Mouse (Mus musculus) limb, embryonic 14.5 days (tissue): Measurements from ENCODE around the gene Gm20388. TPM values are rescaled to one million over a fixed set of nuclear protein-coding genes. Genes with fewer than 3 reads are reported as not detected.

Source experiments
- ATAC-seq: fragments of 200-750 bp; cut with Nextera tagmentation; 2 replicates; pipeline ENCODE4 v1.8.0; 2017; ENCODE audit warnings: low read depth, moderate number of reproducible peaks, moderate TSS enrichment; ENCODE audit not compliant: low FRiP score
- DNase-seq: peaks from one replicate; pipeline ENCODE4 v3.0.0-alpha.2; 2015; ENCODE audit warnings: low spot score
- H3K27ac ChIP-seq: fragments of 300-500 bp; sonication (generic); replicated peaks from 2 replicates; pipeline ENCODE4 v1.5.1; 2014; ENCODE audit warnings: low read depth, mild to moderate bottlenecking, low read length, moderate library complexity, mixed read lengths
- H3K27me3 ChIP-seq: fragments of 300-500 bp; sonication (generic); 2 replicates; pipeline ENCODE4 v1.6.1; 2014; ENCODE audit warnings: low read length, mixed read lengths; ENCODE audit not compliant: control insufficient read depth, insufficient read depth
- H3K36me3 ChIP-seq: fragments of 300-500 bp; sonication (generic); 2 replicates; pipeline ENCODE4 v1.6.1; 2014; ENCODE audit warnings: mild to moderate bottlenecking, low read length, moderate library complexity, mixed read lengths; ENCODE audit not compliant: control insufficient read depth, insufficient read depth
- H3K4me1 ChIP-seq: fragments of 300-500 bp; sonication (generic); 2 replicates; pipeline ENCODE4 v1.6.1; 2014; ENCODE audit warnings: antibody characterized with exemption, low read length, mixed read lengths; ENCODE audit not compliant: control insufficient read depth, insufficient read depth
- H3K4me2 ChIP-seq: fragments of 300-500 bp; sonication (generic); replicated peaks from 2 replicates; pipeline ENCODE4 v1.6.1; 2014; ENCODE audit warnings: low read depth, mild to moderate bottlenecking, low read length, moderate library complexity; ENCODE audit not compliant: severe bottlenecking
- H3K4me3 ChIP-seq: fragments of 300-500 bp; sonication (generic); replicated peaks from 2 replicates; pipeline ENCODE4 v1.5.1; 2014; ENCODE audit warnings: low read length
- H3K9ac ChIP-seq: fragments of 300-500 bp; sonication (generic); 2 replicates; pipeline ENCODE4 v1.6.1; 2014; ENCODE audit warnings: mild to moderate bottlenecking, low read depth, low read length, moderate library complexity; ENCODE audit not compliant: severe bottlenecking
- H3K9me3 ChIP-seq: fragments of 300-500 bp; sonication (generic); 2 replicates; pipeline ENCODE4 v1.6.1; 2016; ENCODE audit warnings: low read length; ENCODE audit not compliant: control insufficient read depth
- POLR2A ChIP-seq: fragments of 200-500 bp; IDR thresholded peaks from 2 replicates; pipeline ENCODE4 v1.8.0; 2012; ENCODE audit warnings: inconsistent platforms, mild to moderate bottlenecking, moderate library complexity, borderline replicate concordance; ENCODE audit not compliant: insufficient read depth, insufficient read length; ENCODE audit errors: extremely low read depth
- WGBS: fragments of 180-500 bp; shearing (Covaris S2); extraction: QIAGEN DNeasy Blood & Tissue Kit; methylation state at CpG from one replicate; pipeline ENCODE4 v1.1.7; 2014; 5-methylcytosine and 5-hydroxymethylcytosine counted together
- polyA plus RNA-seq, 2 experiments: library from polyadenylated mRNA; depleted of rRNA in 1 of 2; stranded (reverse) in 1 of 2; unstranded in 1 of 2; fragments of >200 nt; fragmentation: Nextera tagmentation in 1 of 2; extraction: Ambion mirVana in 1 of 2; gene quantifications; 2 replicates each; pipeline versions ENCODE4 v1.2.1 to v1.2.3; 2012 to 2014

Gene Gm20388
- polyA plus RNA-seq, 2 experiments, result 1.9 to 49.9 TPM

DNA sequence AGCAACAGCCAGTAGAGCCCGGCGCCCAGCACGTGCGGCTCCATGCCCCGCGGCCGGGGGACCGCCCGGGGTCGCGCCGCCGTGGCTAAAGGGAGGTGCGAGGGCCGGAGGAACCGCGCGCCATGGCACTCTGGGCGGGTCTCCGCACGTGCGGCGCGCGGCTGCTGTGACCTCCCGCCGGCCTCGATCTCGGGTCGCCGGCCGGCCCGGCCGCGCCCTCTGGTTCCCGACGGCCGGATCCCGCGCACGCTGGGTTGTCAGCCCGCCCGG lies 2640.3 kb downstream of the Gm20388 start:
- 0% methylated on average over 2 of the region's 43 CpGs for WGBS
- ATAC-seq (no peak), DNase-seq (no peak)
- peak overlapping the region; percentile 89 for H3K27ac ChIP-seq
- no peak for TF ChIP-seq POLR2A
- peak overlapping the region; percentile 89 for H3K9ac ChIP-seq
- no peaks in the 10 kb centered on the region for H3K36me3 ChIP-seq
- H3K4me1 ChIP-seq, result peaks cover 39% of the 10 kb centered on the region
- peak overlapping the region; percentile 73 for H3K4me3 ChIP-seq
- peak overlapping the region; percentile 88 for H3K4me2 ChIP-seq
- no peaks in the 10 kb centered on the region for H3K9me3 ChIP-seq
- no peaks in the 10 kb centered on the region for H3K27me3 ChIP-seq

DNA sequence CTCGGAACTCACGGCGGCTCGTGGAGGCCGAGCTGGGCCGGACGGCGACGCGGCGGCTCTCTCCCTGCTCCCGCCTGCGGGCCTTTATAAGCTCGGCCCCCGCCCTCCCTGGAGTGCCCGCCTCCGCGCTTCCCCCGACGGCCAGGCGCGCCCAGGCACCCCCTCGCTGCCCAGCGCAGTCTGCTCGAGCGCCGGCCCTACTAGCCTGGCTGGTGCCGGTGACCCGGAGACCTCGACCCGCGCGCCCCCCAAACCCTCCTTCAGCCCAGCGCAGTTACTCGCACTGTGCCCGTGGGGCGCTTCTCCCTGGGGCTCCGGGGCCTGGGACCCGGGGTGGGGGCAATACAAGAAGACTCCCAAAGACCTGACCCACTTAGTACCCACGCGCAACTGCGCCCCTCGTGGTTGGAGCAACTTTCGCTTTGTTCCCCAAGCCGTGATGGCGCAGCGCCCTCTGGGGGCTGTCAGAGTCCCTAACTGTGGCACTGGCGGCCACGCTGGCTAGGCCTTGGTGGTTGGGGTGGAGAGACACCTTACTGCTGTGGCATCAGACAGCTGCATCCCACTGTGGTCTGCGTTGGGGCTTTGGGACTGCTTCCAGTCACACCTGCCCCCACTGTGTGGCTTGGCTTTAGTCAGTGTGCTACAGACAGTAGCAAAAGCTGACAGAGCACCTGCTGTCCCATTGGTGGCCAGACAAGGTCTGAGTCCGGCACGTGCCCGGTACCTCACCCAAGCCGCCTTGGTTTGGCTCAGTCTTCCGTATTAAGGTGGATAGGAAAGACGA lies 2640.8 kb downstream of the Gm20388 start, which contains the start of gene Piezo1:
Gene Piezo1 (minus strand): TSS at position 65 of the 787 bp plus-strand sequence.
- H3K9ac ChIP-seq, result peak within 1 kb of the TSS; percentile 89
- no peaks in the 10 kb centered on the region for H3K36me3 ChIP-seq
- H3K27ac ChIP-seq, result peak within 1 kb of the TSS; percentile 89
- peaks cover 39% of the 10 kb centered on the region for H3K4me1 ChIP-seq
- no peaks in the 10 kb centered on the region for H3K9me3 ChIP-seq
- H3K4me2 ChIP-seq, result peak within 1 kb of the TSS; percentile 88
- peak within 1 kb of the TSS; percentile 73 for H3K4me3 ChIP-seq
- no peaks in the 10 kb centered on the region for H3K27me3 ChIP-seq
- TF ChIP-seq POLR2A, result 0 out of 2 replicates have a peak, but pooled peaks have one; percentile 78
- whole genome bisulfite sequencing, result 12% methylated on average over 49 of the region's 56 CpGs
- peak; percentile 73 for ATAC-seq
- DNase-seq, result peak; percentile 88

- no peak for TF ChIP-seq POLR2A
- H3K9ac ChIP-seq, result no peak overlapping the region
- no peak overlapping the region for H3K4me3 ChIP-seq
- no peak overlapping the region for H3K27ac ChIP-seq
- H3K27me3 ChIP-seq, result no peaks in the 10 kb centered on the region
- no peaks in the 10 kb centered on the region for H3K36me3 ChIP-seq
- WGBS, result 75% methylated on average over 6 of the region's 6 CpGs
- no peaks in the 10 kb centered on the region for H3K9me3 ChIP-seq
- ATAC-seq (no peak), DNase-seq (no peak)
- peaks cover 22% of the 10 kb centered on the region for H3K4me1 ChIP-seq
- no peak overlapping the region for H3K4me2 ChIP-seq
Measured at GRCm38 (mm10) chr8:122554786-122555185, 2644.1 kb downstream of the Gm20388 start.

DNA sequence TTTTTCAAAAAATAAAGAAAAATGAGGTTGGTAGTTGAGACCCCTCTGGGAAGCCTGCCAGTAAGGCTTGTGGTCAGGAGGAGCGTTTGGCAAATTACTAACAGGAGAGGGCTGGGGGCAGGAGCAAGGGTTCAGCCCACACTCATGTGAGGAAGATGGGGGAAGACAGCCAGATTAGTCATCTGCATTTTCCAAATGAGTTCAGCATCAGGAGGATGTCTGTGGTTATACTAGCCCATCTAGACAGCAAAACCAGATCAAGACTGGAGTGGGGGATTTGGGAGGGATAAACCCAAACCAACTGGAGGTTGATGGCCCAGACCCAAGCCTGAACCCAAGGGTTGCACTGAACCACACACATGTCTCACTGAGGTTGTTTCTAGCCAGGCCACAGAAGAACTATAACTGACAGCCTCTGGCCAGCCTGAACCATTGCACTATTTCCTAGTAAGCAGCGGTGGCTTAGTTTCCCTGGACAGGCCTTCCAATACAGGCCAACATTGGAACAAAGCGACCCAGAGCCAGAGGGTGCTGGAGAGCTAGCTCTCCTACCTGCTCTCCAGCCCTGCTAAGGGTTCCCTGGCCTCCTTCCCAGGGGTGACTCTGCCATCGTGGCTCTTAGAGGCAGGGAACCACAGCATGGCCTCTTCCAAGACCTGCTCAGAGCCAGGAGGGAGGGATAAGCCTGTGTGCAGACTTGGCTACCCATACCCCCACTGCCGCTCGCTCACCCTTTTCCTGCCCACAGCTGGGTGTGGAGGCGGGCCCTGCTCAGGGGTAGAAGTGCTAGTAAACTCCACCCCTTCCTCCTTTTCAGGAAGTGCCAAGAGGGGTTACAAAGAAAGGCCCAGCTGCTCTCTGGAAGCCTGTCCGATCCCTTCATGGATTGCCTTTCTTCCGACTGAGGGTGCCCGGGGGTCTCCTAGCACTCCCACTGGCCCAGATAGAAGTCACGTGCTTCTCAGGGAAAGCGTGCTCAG lies 2645.7 kb downstream of the Gm20388 start:
- ATAC-seq (no peak), DNase-seq (no peak)
- H3K4me3 ChIP-seq, result no peak overlapping the region
- TF ChIP-seq POLR2A, result no peak
- 59% methylated on average over 12 of the region's 12 CpGs for WGBS
- no peak overlapping the region for H3K9ac ChIP-seq
- H3K27me3 ChIP-seq, result no peaks in the 10 kb centered on the region
- no peak overlapping the region for H3K4me2 ChIP-seq
- no peaks in the 10 kb centered on the region for H3K9me3 ChIP-seq
- peaks cover 16% of the 10 kb centered on the region for H3K4me1 ChIP-seq
- H3K36me3 ChIP-seq, result no peaks in the 10 kb centered on the region
- H3K27ac ChIP-seq, result peak overlapping the region; percentile 62

- ATAC-seq, result no peak
- TF ChIP-seq POLR2A, result no peak
- WGBS, result 35% methylated on average over 10 of the region's 10 CpGs
- DNase-seq, result no peak
- Histone ChIP-seq H3K4me3 (no peak overlapping the region), H3K4me1 (peaks cover 15% of the 10 kb centered on the region), H3K27me3 (no peaks in the 10 kb centered on the region), H3K4me2 (no peak overlapping the region), H3K36me3 (no peaks in the 10 kb centered on the region), H3K27ac (no peak overlapping the region), H3K9me3 (no peaks in the 10 kb centered on the region), H3K9ac (no peak overlapping the region)
Measured at GRCm38 (mm10) chr8:122557248-122558038, 2646.8 kb downstream of the Gm20388 start.
